Mouse (Mus musculus) thymus, postnatal 10 days (tissue): ENCODE results near the gene 1700020D05Rik.
A peak's percentile ranks its signal among the peaks of the same experiment; 100 is the strongest.

Source experiments
- DNase-seq, 2 experiments: peaks; one replicate each; pipeline ENCODE4 v3.0.0; 2021; ENCODE audit warnings: low spot score in 2 of 2

Gene 1700020D05Rik

GRCm38 (mm10) chr19:5475069-5475714 is 28.4 kb downstream of the 1700020D05Rik start:
- no peak for DNase-seq

- no peak for DNase-seq
Measured at GRCm38 (mm10) chr19:5474281-5475068, 29.1 kb downstream of the 1700020D05Rik start.

GRCm38 (mm10) chr19:5473720-5474119 is 29.9 kb downstream of the 1700020D05Rik start, which contains the start of gene Efemp2:
Gene Efemp2, plus strand, starts transcription at chr19:5473954.
- DNase-seq, result peak; percentile 44 to 51

GRCm38 (mm10) chr19:5472857-5473256 is 30.7 kb downstream of the 1700020D05Rik start:
- no peak for DNase-seq

- DNase-seq, result no peak
Measured at GRCm38 (mm10) chr19:5471846-5472245, 31.7 kb downstream of the 1700020D05Rik start.

GRCm38 (mm10) chr19:5468374-5468773 is 35.2 kb downstream of the 1700020D05Rik start, which contains the start of gene Ctsw:
Gene Ctsw, minus strand, starts transcription at chr19:5468507.
- DNase-seq, result peak; percentile 67 to 69

GRCm38 (mm10) chr19:5466916-5467500 is 36.6 kb downstream of the 1700020D05Rik start:
- DNase-seq, result no peak

GRCm38 (mm10) chr19:5465037-5465436 is 38.5 kb downstream of the 1700020D05Rik start:
- no peak for DNase-seq

- peak; percentile 50 to 75 for DNase-seq
Measured at GRCm38 (mm10) chr19:5463791-5464562, 39.6 kb downstream of the 1700020D05Rik start.

GRCm38 (mm10) chr19:5463212-5463611 is 40.4 kb downstream of the 1700020D05Rik start:
- DNase-seq, result no peak

- no peak for DNase-seq
Measured at GRCm38 (mm10) chr19:5461411-5461810, 42.2 kb downstream of the 1700020D05Rik start.

- DNase-seq, result peak; percentile 65 to 81
Measured at GRCm38 (mm10) chr19:5460465-5460911, 43.1 kb downstream of the 1700020D05Rik start, which contains the start of gene Fibp. Gene Fibp, plus strand, starts transcription at chr19:5460615.

- no peak for DNase-seq
Measured at GRCm38 (mm10) chr19:5459896-5460295, 43.7 kb downstream of the 1700020D05Rik start.

- no peak for DNase-seq
Measured at GRCm38 (mm10) chr19:5459019-5459418, 44.6 kb downstream of the 1700020D05Rik start.

- DNase-seq, result no peak
Measured at GRCm38 (mm10) chr19:5457746-5458442, 45.7 kb downstream of the 1700020D05Rik start, which contains the start of gene Ccdc85b. Gene Ccdc85b, minus strand, starts transcription at chr19:5457894.

- DNase-seq, result peak; percentile 94 to 96
Measured at GRCm38 (mm10) chr19:5456922-5457745, 46.5 kb downstream of the 1700020D05Rik start.

GRCm38 (mm10) chr19:5456241-5456921 is 47.2 kb downstream of the 1700020D05Rik start:
- DNase-seq, result no peak

GRCm38 (mm10) chr19:5455568-5455967 is 48.0 kb downstream of the 1700020D05Rik start:
- DNase-seq, result no peak

- no peak for DNase-seq
Measured at GRCm38 (mm10) chr19:5455037-5455436, 48.5 kb downstream of the 1700020D05Rik start.
